Mouse (Mus musculus): Measurements from ENCODE around the gene Dnm3.

The Dnm3 gene

DNA sequence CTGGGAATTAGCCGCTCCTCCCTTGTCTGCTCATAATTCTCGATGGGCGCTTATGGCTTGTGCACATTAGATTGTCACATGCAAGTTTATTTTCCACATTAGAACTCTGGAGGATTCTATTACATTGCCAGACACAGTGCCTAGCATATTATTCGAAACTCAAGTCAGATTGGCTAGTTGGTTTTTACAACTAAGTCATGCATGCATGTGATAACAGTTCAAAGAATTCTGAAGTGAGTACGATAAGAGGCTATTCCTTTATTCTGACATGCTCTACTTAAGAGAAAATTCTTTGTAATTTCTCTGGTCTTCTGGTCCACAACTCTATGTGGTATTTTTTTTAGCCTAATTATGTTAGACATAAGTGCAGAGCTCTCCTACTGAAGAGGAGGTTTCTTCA is 320.2 kb downstream of the Dnm3 start:
- 95% methylated on average over 5 of the region's 5 CpGs for WGBS

DNA sequence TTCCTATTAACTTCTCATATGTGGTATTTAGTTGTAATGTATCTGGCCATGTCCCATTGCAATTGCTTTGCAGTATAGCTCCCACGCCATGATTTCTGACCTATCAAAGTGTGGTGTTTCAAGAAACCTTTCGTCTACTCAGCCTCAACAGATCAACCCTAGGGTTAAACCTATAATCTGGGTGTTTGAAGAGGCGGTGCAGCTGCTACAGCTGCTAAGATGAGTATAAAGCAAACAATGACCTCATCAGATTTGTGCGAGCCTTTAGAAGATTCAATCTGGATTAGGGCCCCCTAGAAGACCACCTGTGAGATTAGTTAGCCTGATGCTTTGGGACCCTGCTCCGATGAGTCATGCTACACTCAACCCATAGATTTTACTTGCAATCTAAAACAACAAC is 321.0 kb downstream of the Dnm3 start:
- WGBS, result 88% methylated on average over 5 of the region's 5 CpGs

GRCm38 (mm10) chr1:162155546-162155945 is 322.3 kb downstream of the Dnm3 start:
- 81% methylated on average over 3 of the region's 3 CpGs for WGBS

DNA sequence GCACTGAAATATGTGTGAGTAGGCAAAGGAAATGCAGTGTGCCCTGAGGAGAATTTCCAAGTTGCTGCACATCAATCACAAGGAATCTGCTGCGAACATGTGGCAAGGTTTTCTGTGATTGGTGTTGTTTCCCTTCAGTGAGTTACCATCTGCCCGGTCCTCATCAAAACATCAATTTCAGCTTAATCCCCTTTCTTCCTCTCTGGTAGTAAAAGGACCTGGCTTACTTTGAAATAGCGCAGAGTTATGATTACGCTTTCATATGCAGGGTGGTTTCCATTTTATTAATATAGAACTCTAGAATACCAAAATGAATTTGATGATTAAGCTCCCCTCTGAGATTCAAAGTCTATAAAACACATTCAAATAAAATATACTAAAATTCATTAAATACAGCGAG is 324.7 kb downstream of the Dnm3 start:
- WGBS, result 91% methylated on average over 5 of the region's 5 CpGs

GRCm38 (mm10) chr1:162149730-162150129 is 328.1 kb downstream of the Dnm3 start:
- 90% methylated on average over 3 of the region's 3 CpGs for WGBS

DNA sequence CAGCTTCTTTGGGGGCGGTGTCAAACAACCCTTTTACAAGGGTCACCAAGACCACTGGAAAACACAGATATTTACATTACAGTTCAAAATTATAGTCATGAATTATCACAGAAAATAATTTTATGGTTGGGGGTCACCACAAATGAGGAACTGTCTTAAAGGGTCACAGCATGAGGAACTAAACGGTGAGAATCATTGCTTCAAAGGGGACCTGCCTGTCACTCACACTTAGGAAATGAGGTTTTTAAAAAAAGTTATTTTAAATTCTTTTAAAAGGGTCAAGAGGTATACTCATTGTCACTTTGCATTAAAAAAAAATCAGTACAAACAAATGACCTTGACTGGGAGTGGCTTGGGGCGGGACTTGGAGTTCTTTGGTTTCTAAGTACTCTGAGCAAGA is 330.3 kb downstream of the Dnm3 start:
- 89% methylated on average over 3 of the region's 3 CpGs for WGBS

GRCm38 (mm10) chr1:162145748-162146147 is 332.1 kb downstream of the Dnm3 start:
- 78% methylated on average over 6 of the region's 6 CpGs for WGBS

DNA sequence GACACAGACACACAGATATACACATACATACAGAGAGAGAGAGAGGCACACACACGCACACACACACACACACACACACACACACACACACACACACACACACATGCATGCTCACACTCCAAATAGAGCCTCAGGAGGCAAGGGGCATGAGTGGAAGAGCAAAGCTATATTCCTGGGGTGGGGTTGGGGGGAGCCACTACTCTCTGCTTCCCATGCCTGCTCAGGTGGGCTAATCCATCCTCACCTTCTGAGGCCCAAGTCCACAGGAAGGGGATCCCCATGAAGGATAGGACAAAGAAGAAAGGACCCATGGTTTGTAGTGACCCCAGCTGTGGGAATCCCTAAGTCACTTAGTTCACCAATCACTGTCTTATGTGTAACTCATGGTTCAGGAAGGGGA is 332.8 kb downstream of the Dnm3 start:
- 50% methylated on average over 1 of the region's 1 CpGs for WGBS

GRCm38 (mm10) chr1:162143974-162144912 is 333.6 kb downstream of the Dnm3 start:
- WGBS, result 63% methylated on average over 6 of the region's 6 CpGs

- WGBS, result 60% methylated on average over 7 of the region's 7 CpGs
Measured at GRCm38 (mm10) chr1:162142285-162142684, 335.5 kb downstream of the Dnm3 start.

DNA sequence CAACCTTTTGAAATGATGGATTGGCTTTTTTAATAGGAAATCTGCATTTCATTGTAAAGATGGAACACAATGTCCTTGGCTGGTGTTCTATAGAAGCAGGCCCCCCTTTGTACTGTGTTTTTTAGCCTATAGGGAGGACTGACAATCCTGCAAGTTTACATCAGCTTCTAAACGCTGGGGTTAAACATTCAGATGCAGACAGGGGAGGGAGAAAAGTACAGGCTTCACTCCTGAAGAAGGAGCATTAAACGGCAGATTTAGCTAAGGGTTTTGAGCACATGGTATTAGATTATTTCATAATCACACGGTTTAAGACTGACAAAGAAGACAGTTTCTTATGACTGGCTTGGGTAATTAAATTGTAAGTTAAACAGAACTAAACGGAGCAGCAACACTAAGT is 341.5 kb downstream of the Dnm3 start:
- WGBS, result 54% methylated on average over 4 of the region's 4 CpGs

- 73% methylated on average over 11 of the region's 11 CpGs for WGBS
Measured at GRCm38 (mm10) chr1:162135451-162136213, 342.2 kb downstream of the Dnm3 start.

- 83% methylated on average over 3 of the region's 3 CpGs for WGBS
Measured at GRCm38 (mm10) chr1:162134651-162135066, 343.2 kb downstream of the Dnm3 start.

- 90% methylated on average over 8 of the region's 8 CpGs for WGBS
Measured at GRCm38 (mm10) chr1:162132908-162133641, 344.8 kb downstream of the Dnm3 start.

DNA sequence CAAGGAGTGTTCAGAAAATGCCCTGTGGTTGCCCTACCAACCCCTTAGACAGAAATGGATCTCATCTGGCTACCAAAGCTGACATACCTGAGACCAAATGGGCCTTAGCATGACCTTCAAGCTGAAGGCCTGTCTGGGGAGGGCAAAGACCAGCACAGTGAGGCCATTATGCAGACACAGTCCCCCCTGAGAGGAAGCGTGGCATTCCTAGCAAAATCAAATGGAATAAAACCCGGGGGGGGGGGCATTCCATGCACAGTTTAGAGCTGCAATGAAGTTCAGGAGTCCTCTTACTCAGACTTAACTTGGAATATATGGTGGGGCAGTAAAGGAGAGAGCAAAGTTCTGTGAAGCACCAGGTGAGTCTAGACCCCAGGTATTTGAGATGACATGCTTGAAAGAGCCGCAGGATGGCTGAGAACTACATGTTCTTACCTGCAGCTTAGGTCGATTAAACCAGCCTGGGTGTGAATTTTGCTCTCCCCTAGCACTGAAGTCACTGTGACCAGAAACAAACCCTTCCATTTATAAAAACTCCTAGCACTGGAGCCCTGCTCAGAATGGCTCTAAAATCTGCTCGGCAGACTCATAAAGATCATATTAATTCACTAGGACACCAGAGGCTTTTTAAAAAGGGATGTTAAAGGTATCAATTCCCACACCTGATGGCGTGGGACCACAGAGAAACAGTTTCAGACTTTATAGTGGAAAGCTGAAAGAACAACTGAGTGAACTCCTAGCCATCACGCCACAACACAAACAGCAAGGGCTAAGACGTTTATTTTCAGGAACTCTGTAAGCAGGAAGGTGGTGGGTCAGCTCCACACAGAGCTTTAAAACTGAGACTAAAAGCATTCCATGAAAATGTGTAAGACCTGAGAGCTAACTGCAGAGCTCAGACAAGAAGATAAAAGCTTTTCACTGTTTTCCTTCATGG is 350.7 kb downstream of the Dnm3 start:
- WGBS, result 80% methylated on average over 8 of the region's 8 CpGs

- WGBS, result 73% methylated on average over 3 of the region's 3 CpGs
Measured at GRCm38 (mm10) chr1:162124396-162124795, 353.4 kb downstream of the Dnm3 start.

GRCm38 (mm10) chr1:162121441-162122200 is 356.2 kb downstream of the Dnm3 start:
- 85% methylated on average over 7 of the region's 7 CpGs for WGBS

GRCm38 (mm10) chr1:162109437-162109813 is 368.4 kb downstream of the Dnm3 start:
- WGBS, result 61% methylated on average over 7 of the region's 7 CpGs

DNA sequence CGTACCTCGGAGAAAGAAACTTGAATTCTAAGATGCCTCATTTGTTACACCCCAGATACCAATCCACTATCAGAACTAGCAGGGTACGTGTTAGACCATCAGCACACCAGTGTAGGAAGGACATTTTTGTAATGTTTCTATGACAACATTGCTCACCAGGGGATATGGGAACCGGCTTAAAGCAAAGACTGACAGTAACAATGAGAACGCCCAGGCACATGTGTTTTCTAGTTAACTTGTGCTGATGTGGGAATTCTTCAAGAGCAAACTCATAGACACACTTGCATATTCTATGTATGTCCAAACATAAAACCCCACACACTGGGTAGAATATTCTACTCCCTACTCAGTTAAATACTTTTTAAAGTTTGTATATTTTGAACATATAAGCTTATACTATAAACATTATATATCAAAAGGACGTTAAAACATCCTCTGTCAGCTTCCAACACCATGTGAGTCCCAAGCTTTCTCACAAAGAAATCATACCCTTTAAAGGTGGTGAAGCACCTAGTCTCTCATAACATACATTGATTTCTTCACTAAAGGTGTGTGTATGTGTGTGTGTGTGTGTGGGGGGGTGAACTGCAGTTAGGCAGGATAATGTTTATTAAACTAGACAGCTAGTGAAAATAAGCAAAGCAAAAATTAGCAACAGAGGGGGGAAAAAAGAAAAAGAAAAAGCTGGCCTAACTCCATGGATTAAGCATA is 369.0 kb downstream of the Dnm3 start:
- WGBS, result 53% methylated on average over 6 of the region's 6 CpGs

Data from cerebral cortex, adult 2 months (tissue).